Mouse (Mus musculus) embryonic fibroblast, embryonic 13.5 days (primary cell): ENCODE measurements at regions not wholly inside any gene's neighbourhood (a gene's known extent, or its start where the extent isn't known, plus 50 kb on each side); places are given as distances from the start of the nearest gene placed in this dataset.

Experiments used
- CTCF ChIP-seq: IDR thresholded peaks from 2 replicates; pipeline ENCODE4 v1.5.1; 2011; ENCODE audit warnings: mild to moderate bottlenecking, control low read depth, low read length, moderate library complexity, borderline replicate concordance; ENCODE audit not compliant: insufficient read depth
- POLR2A ChIP-seq: IDR thresholded peaks from 2 replicates; pipeline ENCODE4 v1.6.1; 2011; ENCODE audit warnings: low read depth, mild to moderate bottlenecking, control low read depth, low read length, moderate library complexity

DNA sequence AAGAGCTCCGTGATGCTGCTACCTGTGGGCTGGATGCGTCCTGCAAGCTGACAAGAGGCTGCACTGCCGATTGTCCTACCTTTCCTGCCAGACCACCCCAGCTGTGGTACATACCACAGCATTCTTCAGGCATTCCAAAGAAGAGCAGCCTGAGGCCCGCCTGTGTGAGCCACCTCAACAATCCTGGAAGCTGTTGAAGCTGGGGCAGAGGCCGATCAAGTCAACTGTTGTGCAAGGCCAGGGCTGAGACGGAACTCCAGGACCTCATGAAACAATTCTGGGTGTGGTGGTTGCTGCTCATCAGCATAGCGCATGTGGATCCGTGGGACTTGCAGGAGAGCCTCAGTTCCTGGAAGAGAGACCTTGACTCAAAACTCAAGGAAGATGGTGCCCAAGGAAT is 448.3 kb downstream of the Etnk1 start:
- TF ChIP-seq CTCF (no peak), POLR2A (no peak)
